Mouse (Mus musculus) cortical plate, adult 2 months (tissue): ENCODE data around the gene Gap43.

Experiments
- CTCF ChIP-seq: fragments of 200-500 bp; IDR thresholded peaks from 2 replicates; pipeline ENCODE4 v1.5.1; 2011; ENCODE audit warnings: mild to moderate bottlenecking, control low read depth, low read length; ENCODE audit not compliant: insufficient read depth; ENCODE audit errors: extremely low read depth
- POLR2A ChIP-seq: fragments of 200-500 bp; IDR thresholded peaks from 2 replicates; pipeline ENCODE4 v1.6.1; 2011; ENCODE audit warnings: mild to moderate bottlenecking, low read length, control low read depth; ENCODE audit not compliant: insufficient read depth; ENCODE audit errors: extremely low read depth

- TF ChIP-seq POLR2A, result no peak
- no peak for TF ChIP-seq CTCF
Measured at GRCm38 (mm10) chr16:42269587-42269967, 70.9 kb downstream of the Gap43 start.
